Mouse (Mus musculus) thymus, adult 2 months (tissue): ENCODE results near the gene Hrct1.

ENCODE experiments used
- CTCF ChIP-seq: fragments of 200-500 bp; IDR thresholded peaks from 2 replicates; pipeline ENCODE4 v1.5.1; 2012; ENCODE audit warnings: mild to moderate bottlenecking, control low read depth, low read length, moderate library complexity, borderline replicate concordance; ENCODE audit not compliant: control insufficient read depth, poor library complexity, insufficient read depth; ENCODE audit errors: extremely low read depth
- POLR2A ChIP-seq: fragments of 200-500 bp; IDR thresholded peaks from 2 replicates; pipeline ENCODE4 v1.6.1; 2012; ENCODE audit warnings: mild to moderate bottlenecking, low read length, control low read depth, moderate library complexity; ENCODE audit not compliant: control insufficient read depth, poor library complexity, insufficient read depth; ENCODE audit errors: extremely low read depth

DNA sequence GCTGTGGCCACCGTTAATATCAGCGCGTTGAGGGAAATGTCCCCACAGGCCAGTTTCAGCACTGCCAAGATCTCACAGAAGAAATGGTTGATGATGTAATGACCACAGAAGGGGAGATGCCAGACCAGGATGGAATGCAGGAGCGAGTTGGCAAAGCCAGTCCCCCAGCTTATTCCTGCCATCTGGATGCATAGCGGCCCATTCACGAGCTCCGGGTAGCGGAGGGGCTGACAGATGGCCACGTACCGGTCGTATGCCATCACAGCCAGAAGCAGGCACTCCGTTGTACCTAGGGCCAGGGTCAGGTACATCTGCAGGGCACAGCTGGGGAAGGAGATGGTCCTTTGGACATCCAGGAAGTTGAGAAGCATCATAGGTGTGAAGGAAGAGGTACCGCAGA is 30.4 kb upstream of the Hrct1 start:
- TF ChIP-seq CTCF: no peak
- no peak for TF ChIP-seq POLR2A
